Mouse (Mus musculus): ENCODE measurements around the gene Gm10320. TPM values are rescaled to one million over a fixed set of nuclear protein-coding genes. Genes with fewer than 3 reads are reported as not detected.

The Gm10320 gene
- total RNA-seq, 1 experiment, result 8.9 TPM

DNA sequence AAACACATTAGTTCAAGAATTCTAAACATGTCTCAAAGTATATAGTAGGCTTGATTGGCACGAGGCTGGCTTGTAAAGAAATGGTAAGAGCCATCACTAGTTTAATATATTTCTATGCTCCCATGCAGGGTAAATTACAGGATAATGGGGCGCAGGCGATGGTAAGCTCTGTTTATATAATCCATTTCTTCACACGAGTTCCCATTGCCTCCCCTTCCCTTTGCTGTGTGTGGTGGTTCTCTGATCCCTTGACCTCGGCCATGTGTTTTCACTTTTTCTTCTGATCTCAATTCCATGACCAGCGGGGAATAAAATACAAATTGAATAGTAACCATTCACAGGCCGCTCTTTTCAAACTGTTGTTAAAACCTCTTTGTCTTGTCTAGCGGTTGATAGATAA lies 11.8 kb upstream of the Gm10320 start:
- no peak overlapping the region for H3K9ac ChIP-seq (ENCODE audit: insufficient read depth, low read depth, low read length, poor library complexity, severe bottlenecking)
- in situ Hi-C loops (cut with MboI; ENCODE audit: low sequenced_read_pairs in 2 of 2, unreplicated experiment in 2 of 2), result loop anchor here (5.0 to 10.0 kb wide), 2 partner anchors 139 to 141 kb away; no protein-coding TSS in a partner anchor

DNA sequence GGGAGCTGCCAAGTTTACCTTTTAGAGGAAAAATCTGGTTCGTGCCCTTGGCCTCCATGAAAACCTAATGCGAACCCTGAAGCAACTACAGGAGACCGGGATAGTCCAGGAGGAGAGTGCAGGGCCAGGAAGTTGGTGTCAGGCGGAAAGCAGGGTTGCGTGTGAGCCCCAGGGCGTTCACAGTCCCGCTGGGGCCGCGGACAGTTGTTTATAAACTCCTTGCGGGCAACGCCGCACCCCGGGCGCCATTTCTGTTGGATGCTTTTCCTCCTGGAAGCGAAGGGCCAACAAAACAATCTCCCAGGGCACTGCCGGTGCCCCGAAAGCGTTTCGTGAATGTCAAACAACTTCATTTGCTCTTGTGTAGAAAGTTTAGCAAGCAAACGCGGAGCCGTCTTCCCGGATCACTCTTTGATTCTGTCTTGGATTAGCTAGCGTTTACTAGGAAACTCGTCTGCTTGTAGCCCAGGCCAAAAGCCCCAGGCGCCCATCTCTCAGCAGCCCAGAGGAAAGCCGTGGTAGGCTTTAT lies 11.1 kb upstream of the Gm10320 start:
- Histone ChIP-seq H3K36me3 (ENCODE audit: control insufficient read depth, insufficient read depth, low read length, poor library complexity, severe bottlenecking) (no peaks in the 10 kb centered on the region), H3K9ac (ENCODE audit: insufficient read depth, low read depth, low read length, poor library complexity, severe bottlenecking) (no peak overlapping the region), H3K4me3 (ENCODE audit: insufficient read depth in 1 of 2, low read depth in 1 of 2, low read length in 2 of 2, poor library complexity in 1 of 2, severe bottlenecking in 1 of 2) (peak overlapping the region; percentile 36 to 38; a peak in 3 of 4 replicates), H3K4me1 (ENCODE audit: control insufficient read depth in 2 of 2, insufficient read depth in 2 of 2, low read length in 2 of 2, poor library complexity in 1 of 2) (0 out of 4 replicates have a peak, but pooled peaks cover 0 to 3% of the 10 kb centered on the region in 2 experiments), H3K9me3 (ENCODE audit: control insufficient read depth, insufficient read depth, low read depth, low read length) (no peaks in the 10 kb centered on the region), H3K27ac (ENCODE audit: insufficient read depth, low read depth, low read length, poor library complexity, severe bottlenecking) (no peak overlapping the region)
- in situ Hi-C loops (cut with MboI; ENCODE audit: low sequenced_read_pairs in 2 of 2, unreplicated experiment in 2 of 2), result loop anchor here (5.0 to 10.0 kb wide), 2 partner anchors 138 to 141 kb away; no protein-coding TSS in a partner anchor
- TF ChIP-seq ZNF384 (IDR thresholded peaks at IDR 0.05; ENCODE audit: low read depth, low read length) (no peak), HCFC1 (IDR thresholded peaks at IDR 0.05; ENCODE audit: borderline replicate concordance, insufficient read depth, low read length) (no peak), ZC3H11A (IDR thresholded peaks at IDR 0.05; ENCODE audit: borderline replicate concordance, low read depth, low read length) (no peak), CHD2 (IDR thresholded peaks at IDR 0.05; ENCODE audit: low read depth, low read length) (no peak)
- DNase-seq (ENCODE audit: low read depth, low spot score), result no peak

More for the DNA sequence above, 11.8 kb upstream of the Gm10320 start:
- H3K36me3 ChIP-seq (ENCODE audit: control insufficient read depth, insufficient read depth, low read length, poor library complexity, severe bottlenecking), result no peaks in the 10 kb centered on the region
- H3K9me3 ChIP-seq (ENCODE audit: control insufficient read depth, insufficient read depth, low read depth, low read length), result no peaks in the 10 kb centered on the region
- TF ChIP-seq ZNF384 (IDR thresholded peaks at IDR 0.05; ENCODE audit: low read depth, low read length) (no peak), MAFK (IDR thresholded peaks at IDR 0.05; ENCODE audit: insufficient read depth, low read depth, low read length) (no peak)
- 0 out of 4 replicates have a peak overlapping the region, but pooled peaks of 1 of the 2 experiments have one; percentile 69 for H3K4me3 ChIP-seq (ENCODE audit: insufficient read depth in 1 of 2, low read depth in 1 of 2, low read length in 2 of 2, poor library complexity in 1 of 2, severe bottlenecking in 1 of 2)
- no peak overlapping the region for H3K27ac ChIP-seq (ENCODE audit: insufficient read depth, low read depth, low read length, poor library complexity, severe bottlenecking)
- no peak for DNase-seq (ENCODE audit: low read depth, low spot score)
- 0 out of 4 replicates have a peak, but pooled peaks cover 0 to 3% of the 10 kb centered on the region in 2 experiments for H3K4me1 ChIP-seq (ENCODE audit: control insufficient read depth in 2 of 2, insufficient read depth in 2 of 2, low read length in 2 of 2, poor library complexity in 1 of 2)

DNA sequence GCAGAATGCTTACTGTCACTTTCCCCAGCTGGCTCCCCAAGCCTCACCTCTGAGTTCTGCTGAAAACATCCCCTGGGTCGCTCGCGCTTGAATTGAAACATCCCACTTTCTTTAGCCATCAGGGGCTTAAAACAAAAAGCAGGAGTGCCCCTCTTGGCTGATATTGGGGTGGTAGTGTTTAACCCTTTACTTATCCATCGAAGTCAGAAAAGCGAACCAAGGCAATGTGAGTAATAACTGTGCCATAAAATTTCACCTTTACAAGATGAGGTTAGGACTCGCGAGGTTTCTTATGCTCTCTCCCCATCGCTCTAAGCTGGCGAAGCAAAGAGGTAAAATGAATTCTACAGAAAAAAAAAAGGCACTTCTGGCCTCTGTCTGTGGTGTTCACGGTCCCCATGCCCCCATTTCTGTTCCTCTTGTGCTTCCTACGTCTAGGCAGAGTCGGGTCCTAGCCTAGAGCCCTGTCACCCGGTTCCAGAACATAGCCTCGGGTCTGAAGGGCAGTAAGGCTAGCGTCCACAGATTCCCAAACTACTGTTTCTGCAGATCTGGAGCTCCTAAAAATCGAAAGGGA lies 10.5 kb upstream of the Gm10320 start:
- Histone ChIP-seq H3K9ac (ENCODE audit: insufficient read depth, low read depth, low read length, poor library complexity, severe bottlenecking) (no peak overlapping the region), H3K9me3 (ENCODE audit: control insufficient read depth, insufficient read depth, low read depth, low read length) (no peaks in the 10 kb centered on the region), H3K27ac (ENCODE audit: insufficient read depth, low read depth, low read length, poor library complexity, severe bottlenecking) (no peak overlapping the region), H3K4me3 (ENCODE audit: insufficient read depth in 1 of 2, low read depth in 1 of 2, low read length in 2 of 2, poor library complexity in 1 of 2, severe bottlenecking in 1 of 2) (peak overlapping the region; percentile 36 to 38; a peak in 2 of 4 replicates), H3K36me3 (ENCODE audit: control insufficient read depth, insufficient read depth, low read length, poor library complexity, severe bottlenecking) (no peaks in the 10 kb centered on the region), H3K4me1 (ENCODE audit: control insufficient read depth in 2 of 2, insufficient read depth in 2 of 2, low read length in 2 of 2, poor library complexity in 1 of 2) (0 out of 4 replicates have a peak, but pooled peaks cover 0 to 3% of the 10 kb centered on the region in 2 experiments)
- no peak for DNase-seq (ENCODE audit: low read depth, low spot score)
- TF ChIP-seq CHD2 (IDR thresholded peaks at IDR 0.05; ENCODE audit: low read depth, low read length) (no peak), MAFK (IDR thresholded peaks at IDR 0.05; ENCODE audit: insufficient read depth, low read depth, low read length) (no peak), ZNF384 (IDR thresholded peaks at IDR 0.05; ENCODE audit: low read depth, low read length) (no peak), HCFC1 (IDR thresholded peaks at IDR 0.05; ENCODE audit: borderline replicate concordance, insufficient read depth, low read length) (no peak), ZC3H11A (IDR thresholded peaks at IDR 0.05; ENCODE audit: borderline replicate concordance, low read depth, low read length) (no peak)
- in situ Hi-C loops (cut with MboI; ENCODE audit: low sequenced_read_pairs in 2 of 2, unreplicated experiment in 2 of 2), result loop anchor here (5.0 to 10.0 kb wide), 2 partner anchors 138 to 140 kb away; no protein-coding TSS in a partner anchor

DNA sequence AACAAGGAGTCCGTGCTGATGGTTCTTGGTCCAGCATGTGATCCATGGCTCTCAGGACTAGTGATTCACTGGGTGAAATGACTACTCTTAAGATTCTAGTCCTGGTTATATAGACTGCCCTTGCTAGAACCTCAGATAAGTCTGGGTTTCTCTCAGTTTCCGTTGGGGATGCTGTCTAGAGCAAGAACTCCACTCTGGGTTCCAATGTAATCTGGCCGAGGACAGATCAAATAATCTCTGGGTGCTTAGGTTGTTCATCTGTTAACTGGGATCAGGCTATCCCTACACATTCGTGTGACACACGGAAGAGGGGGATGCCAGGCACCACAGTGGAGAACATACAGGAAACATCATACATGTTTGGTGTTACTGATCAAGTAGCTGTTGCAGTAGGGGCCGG lies 9.5 kb upstream of the Gm10320 start:
- H3K36me3 ChIP-seq (ENCODE audit: control insufficient read depth, insufficient read depth, low read length, poor library complexity, severe bottlenecking), result no peaks in the 10 kb centered on the region
- no peak for DNase-seq (ENCODE audit: low read depth, low spot score)
- H3K27ac ChIP-seq (ENCODE audit: insufficient read depth, low read depth, low read length, poor library complexity, severe bottlenecking), result no peak overlapping the region
- H3K9ac ChIP-seq (ENCODE audit: insufficient read depth, low read depth, low read length, poor library complexity, severe bottlenecking), result no peak overlapping the region
- no peak overlapping the region for H3K4me3 ChIP-seq (ENCODE audit: insufficient read depth in 1 of 2, low read depth in 1 of 2, low read length in 2 of 2, poor library complexity in 1 of 2, severe bottlenecking in 1 of 2)
- H3K4me1 ChIP-seq (ENCODE audit: control insufficient read depth in 2 of 2, insufficient read depth in 2 of 2, low read length in 2 of 2, poor library complexity in 1 of 2), result peaks cover 0 to 7% of the 10 kb centered on the region in 2 experiments; a peak in 1 of 4 replicates
- H3K9me3 ChIP-seq (ENCODE audit: control insufficient read depth, insufficient read depth, low read depth, low read length), result no peaks in the 10 kb centered on the region
- TF ChIP-seq HCFC1 (IDR thresholded peaks at IDR 0.05; ENCODE audit: borderline replicate concordance, insufficient read depth, low read length) (no peak), ZNF384 (IDR thresholded peaks at IDR 0.05; ENCODE audit: low read depth, low read length) (no peak), ZC3H11A (IDR thresholded peaks at IDR 0.05; ENCODE audit: borderline replicate concordance, low read depth, low read length) (no peak), MAFK (IDR thresholded peaks at IDR 0.05; ENCODE audit: insufficient read depth, low read depth, low read length) (no peak), CHD2 (IDR thresholded peaks at IDR 0.05; ENCODE audit: low read depth, low read length) (no peak)
- in situ Hi-C loops (cut with MboI; ENCODE audit: low sequenced_read_pairs in 2 of 2, unreplicated experiment in 2 of 2), result loop anchor here (5.0 to 10.0 kb wide), 2 partner anchors 137 to 139 kb away; no protein-coding TSS in a partner anchor

Data from ES-E14 (cell line).